Mouse (Mus musculus) CD4-positive, CD25-positive, alpha-beta regulatory T cell (primary cell): ENCODE measurements around the gene Gm32802. TPM values are rescaled to one million over a fixed set of nuclear protein-coding genes. Genes with fewer than 3 reads are reported as not detected.

Source experiments
- polyA plus RNA-seq: library from polyadenylated mRNA; unstranded; fragments of 100-300 nt; shearing (Covaris generic); gene quantifications from one replicate; pipeline ENCODE4 v1.2.1, GENCODE M21; 2017

Gm32802 gene
- polyA plus RNA-seq = 0.08 TPM

GRCm38 (mm10) chr10:118258388-118258787 lies at the start of gene Gm32802:
Gm32802 (plus strand) TSS chr10:118258688.

GRCm38 (mm10) chr10:118240680-118241079 lies 17.8 kb upstream of the Gm32802 start, which contains the start of gene Gm32717:
Gm32717 (minus strand) TSS chr10:118240780.

GRCm38 (mm10) chr10:118294938-118295337 lies 36.5 kb downstream of the Gm32802 start, which contains the start of gene Iltifb:
Iltifb (minus strand) TSS chr10:118295038.

Other genes with a start within 250 kb of the Gm32802 start
- gene Mdm1, start 116.9 kb upstream of the Gm32802 start, polyA plus RNA-seq = 8.4 TPM
- not detected for gene Il22, start 53.7 kb upstream of the Gm32802 start, polyA plus RNA-seq
- gene Gm32717, start 17.9 kb upstream of the Gm32802 start, polyA plus RNA-seq = 0.08 TPM
- gene Iltifb, start 36.4 kb downstream of the Gm32802 start, polyA plus RNA-seq = not detected
- gene Gm9040, start 68.3 kb downstream of the Gm32802 start, polyA plus RNA-seq = 0.20 TPM
- gene Gm9044, start 73.7 kb downstream of the Gm32802 start, polyA plus RNA-seq = 0.20 TPM
- not detected for gene Gm9045, start 79.1 kb downstream of the Gm32802 start, polyA plus RNA-seq
- not detected for gene Gm9046, start 84.6 kb downstream of the Gm32802 start, polyA plus RNA-seq
- gene Gm9048, start 90.0 kb downstream of the Gm32802 start, polyA plus RNA-seq = not detected
- gene Gm9049, start 95.4 kb downstream of the Gm32802 start, polyA plus RNA-seq = not detected
- gene Ifng, start 182.4 kb downstream of the Gm32802 start, polyA plus RNA-seq = 4.5 TPM